Mouse (Mus musculus): ENCODE data around the gene Btbd19. TPM values are rescaled to one million over a fixed set of nuclear protein-coding genes. Genes with fewer than 3 reads are reported as not detected.

Btbd19 gene
- polyA plus RNA-seq, 1 experiment from 2014 or later: 4.1 TPM

DNA sequence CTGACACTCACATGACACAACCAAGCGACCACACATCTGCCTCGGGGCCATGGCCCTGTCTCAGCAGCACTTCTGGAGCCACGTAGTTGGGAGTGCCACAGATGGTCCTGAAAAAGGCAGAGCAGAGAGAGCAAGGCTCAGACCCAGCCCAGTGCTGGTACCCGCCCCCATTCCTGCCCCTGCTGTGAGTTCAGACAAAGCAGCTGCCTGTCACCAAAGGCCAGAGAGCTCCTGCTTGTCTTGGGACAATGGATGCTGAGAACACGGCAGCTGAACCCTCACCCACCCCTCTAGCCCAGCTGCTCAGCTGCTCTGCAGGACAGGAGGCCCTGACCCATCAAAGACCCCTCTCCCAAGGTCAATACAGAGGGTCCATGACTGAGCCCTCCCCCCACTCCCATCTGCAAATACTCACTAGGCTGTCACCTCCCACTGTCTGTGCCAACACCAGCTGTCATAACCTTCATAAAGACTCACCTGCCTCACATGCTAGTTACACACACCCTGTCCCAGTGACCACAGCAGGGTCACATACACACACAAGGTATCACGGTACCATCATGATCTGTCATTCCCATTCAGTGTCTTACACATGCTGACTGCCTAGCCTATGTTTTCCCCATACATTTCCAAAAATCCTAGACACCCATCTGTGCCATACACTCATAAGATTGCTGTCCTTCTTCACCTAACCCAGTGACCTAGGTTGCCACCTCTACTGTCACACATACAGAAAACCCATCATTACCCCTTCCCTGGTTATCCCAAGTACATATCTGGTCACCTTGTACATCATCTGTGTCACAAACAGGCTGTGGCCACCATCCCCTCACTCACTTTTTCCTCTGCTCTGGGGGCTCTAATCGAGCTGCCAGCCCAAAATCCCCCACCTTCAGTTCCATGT, 6.6 kb upstream of the Btbd19 start:
- 0 out of 2 replicates have a peak, but pooled peaks cover 4% of the 10 kb centered on the region for H3K4me1 ChIP-seq (ENCODE audit: control insufficient read depth, insufficient read depth, low read length)
- no peak overlapping the region; the same call in 1 of the 2 replicates for H3K4me3 ChIP-seq (ENCODE audit: low read depth, low read length)
- no peak overlapping the region for H3K27ac ChIP-seq (replicated peaks; ENCODE audit: low read depth, low read length)
- 0 out of 2 replicates have a peak, but pooled peaks cover 2% of the 10 kb centered on the region for H3K36me3 ChIP-seq (ENCODE audit: control insufficient read depth, insufficient read depth, low read length)
- DNase-seq (ENCODE audit: low spot score): no peak
- no peak overlapping the region; the same call in 1 of the 2 replicates for H3K9ac ChIP-seq (ENCODE audit: low read length)
- peaks cover 22% of the 10 kb centered on the region for H3K27me3 ChIP-seq (ENCODE audit: control insufficient read depth, insufficient read depth, low read length)
- WGBS: 24% methylated on average over 7 of the region's 7 CpGs
- H3K9me3 ChIP-seq (ENCODE audit: control insufficient read depth, low read length): no peaks in the 10 kb centered on the region
- ATAC-seq (ENCODE audit: insufficient number of reproducible peaks, low FRiP score, low TSS enrichment, low read depth): no peak
- H3K4me2 ChIP-seq (ENCODE audit: low read depth, severe bottlenecking): peak overlapping the region; percentile 98

DNA sequence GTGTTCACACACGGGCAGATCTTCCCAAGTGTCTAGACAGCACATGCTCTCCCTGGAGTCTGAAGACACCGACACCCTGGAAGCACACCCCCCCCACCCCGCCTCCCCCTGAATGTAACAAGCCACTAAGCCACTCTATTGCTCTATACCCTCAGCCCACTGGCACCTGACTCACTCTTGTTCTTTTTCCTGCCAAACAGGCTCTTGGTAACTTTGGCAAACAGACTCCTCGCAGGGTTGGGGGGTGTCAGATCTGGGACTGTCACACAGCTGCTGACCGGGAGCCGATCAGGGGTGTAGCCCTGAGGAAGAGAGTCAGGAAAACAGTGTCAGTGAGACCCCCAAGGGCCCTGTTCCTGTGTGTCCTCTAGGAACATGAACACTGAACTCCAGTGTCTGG, 5.7 kb upstream of the Btbd19 start:
- Histone ChIP-seq H3K36me3 (ENCODE audit: control insufficient read depth, insufficient read depth, low read length) (0 out of 2 replicates have a peak, but pooled peaks cover 2% of the 10 kb centered on the region), H3K4me1 (ENCODE audit: control insufficient read depth, insufficient read depth, low read length) (0 out of 2 replicates have a peak, but pooled peaks cover 4% of the 10 kb centered on the region), H3K27me3 (ENCODE audit: control insufficient read depth, insufficient read depth, low read length) (peaks cover 22% of the 10 kb centered on the region), H3K4me3 (ENCODE audit: low read depth, low read length) (no peak overlapping the region), H3K4me2 (ENCODE audit: low read depth, severe bottlenecking) (no peak overlapping the region), H3K27ac (replicated peaks; ENCODE audit: low read depth, low read length) (no peak overlapping the region), H3K9ac (ENCODE audit: low read length) (no peak overlapping the region), H3K9me3 (ENCODE audit: control insufficient read depth, low read length) (no peaks in the 10 kb centered on the region)
- ATAC-seq (ENCODE audit: insufficient number of reproducible peaks, low FRiP score, low TSS enrichment, low read depth) (no peak), DNase-seq (ENCODE audit: low spot score) (no peak)
- WGBS: 83% methylated on average over 6 of the region's 6 CpGs

DNA sequence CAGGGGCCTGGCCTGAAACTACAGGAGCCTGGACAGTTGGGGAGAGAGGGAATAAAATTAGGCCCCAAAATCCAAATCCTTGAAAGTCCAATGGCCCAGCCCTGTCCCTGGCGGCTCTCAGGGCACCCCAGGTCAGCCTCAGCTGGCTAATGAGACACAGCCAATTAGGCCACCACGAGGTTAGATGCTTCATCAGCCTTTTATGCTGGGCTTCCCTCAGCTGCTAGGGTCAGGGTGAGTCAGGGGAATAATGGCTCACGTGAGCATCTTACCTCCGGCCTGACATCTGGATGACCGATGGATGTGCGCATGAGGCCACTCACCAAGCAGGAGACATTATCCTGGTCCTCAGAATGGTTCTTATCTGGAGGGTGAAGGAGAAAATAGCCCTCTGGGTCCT, 5.3 kb upstream of the Btbd19 start:
- Histone ChIP-seq H3K27ac (replicated peaks; ENCODE audit: low read depth, low read length) (no peak overlapping the region), H3K36me3 (ENCODE audit: control insufficient read depth, insufficient read depth, low read length) (0 out of 2 replicates have a peak, but pooled peaks cover 2% of the 10 kb centered on the region), H3K27me3 (ENCODE audit: control insufficient read depth, insufficient read depth, low read length) (peaks cover 22% of the 10 kb centered on the region), H3K9me3 (ENCODE audit: control insufficient read depth, low read length) (no peaks in the 10 kb centered on the region), H3K4me1 (ENCODE audit: control insufficient read depth, insufficient read depth, low read length) (0 out of 2 replicates have a peak, but pooled peaks cover 4% of the 10 kb centered on the region), H3K9ac (ENCODE audit: low read length) (no peak overlapping the region), H3K4me3 (ENCODE audit: low read depth, low read length) (no peak overlapping the region), H3K4me2 (ENCODE audit: low read depth, severe bottlenecking) (no peak overlapping the region)
- ATAC-seq (ENCODE audit: insufficient number of reproducible peaks, low FRiP score, low TSS enrichment, low read depth) (no peak), DNase-seq (ENCODE audit: low spot score) (no peak)
- 67% methylated on average over 6 of the region's 6 CpGs for WGBS

GRCm38 (mm10) chr4:117127991-117128686, 2.6 kb upstream of the Btbd19 start:
- H3K4me1 ChIP-seq (ENCODE audit: control insufficient read depth, insufficient read depth, low read length): peaks cover 9% of the 10 kb centered on the region
- 91% methylated on average over 33 of the region's 33 CpGs for WGBS

GRCm38 (mm10) chr4:117126675-117127290, 1.3 kb upstream of the Btbd19 start, which contains the start of gene Tctex1d4:
Gene Tctex1d4, plus strand, starts transcription at chr4:117126794.
- Histone ChIP-seq H3K4me2 (ENCODE audit: low read depth, severe bottlenecking) (no peak within 1 kb of the TSS), H3K27ac (replicated peaks; ENCODE audit: low read depth, low read length) (peak within 1 kb of the TSS; percentile 23; the same call in 1 of the 2 replicates), H3K36me3 (ENCODE audit: control insufficient read depth, insufficient read depth, low read length) (0 out of 2 replicates have a peak, but pooled peaks cover 2% of the 10 kb centered on the region), H3K9ac (ENCODE audit: low read length) (peak within 1 kb of the TSS; percentile 23; the same call in 1 of the 2 replicates), H3K4me1 (ENCODE audit: control insufficient read depth, insufficient read depth, low read length) (peaks cover 8% of the 10 kb centered on the region), H3K27me3 (ENCODE audit: control insufficient read depth, insufficient read depth, low read length) (peaks cover 3% of the 10 kb centered on the region; the same call in 1 of the 2 replicates), H3K4me3 (ENCODE audit: low read depth, low read length) (no peak within 1 kb of the TSS), H3K9me3 (ENCODE audit: control insufficient read depth, low read length) (no peaks in the 10 kb centered on the region)
- ATAC-seq (ENCODE audit: insufficient number of reproducible peaks, low FRiP score, low TSS enrichment, low read depth): no peak
- WGBS: 84% methylated on average over 9 of the region's 9 CpGs
- DNase-seq (ENCODE audit: low spot score): no peak

More at GRCm38 (mm10) chr4:117127991-117128686, 2.6 kb upstream of the Btbd19 start:
- Histone ChIP-seq H3K4me2 (ENCODE audit: low read depth, severe bottlenecking) (no peak overlapping the region), H3K9ac (ENCODE audit: low read length) (no peak overlapping the region), H3K27me3 (ENCODE audit: control insufficient read depth, insufficient read depth, low read length) (peaks cover 17% of the 10 kb centered on the region), H3K27ac (replicated peaks; ENCODE audit: low read depth, low read length) (no peak overlapping the region), H3K4me3 (ENCODE audit: low read depth, low read length) (no peak overlapping the region), H3K9me3 (ENCODE audit: control insufficient read depth, low read length) (no peaks in the 10 kb centered on the region), H3K36me3 (ENCODE audit: control insufficient read depth, insufficient read depth, low read length) (0 out of 2 replicates have a peak, but pooled peaks cover 2% of the 10 kb centered on the region)
- ATAC-seq (ENCODE audit: insufficient number of reproducible peaks, low FRiP score, low TSS enrichment, low read depth) (no peak), DNase-seq (ENCODE audit: low spot score) (no peak)

DNA sequence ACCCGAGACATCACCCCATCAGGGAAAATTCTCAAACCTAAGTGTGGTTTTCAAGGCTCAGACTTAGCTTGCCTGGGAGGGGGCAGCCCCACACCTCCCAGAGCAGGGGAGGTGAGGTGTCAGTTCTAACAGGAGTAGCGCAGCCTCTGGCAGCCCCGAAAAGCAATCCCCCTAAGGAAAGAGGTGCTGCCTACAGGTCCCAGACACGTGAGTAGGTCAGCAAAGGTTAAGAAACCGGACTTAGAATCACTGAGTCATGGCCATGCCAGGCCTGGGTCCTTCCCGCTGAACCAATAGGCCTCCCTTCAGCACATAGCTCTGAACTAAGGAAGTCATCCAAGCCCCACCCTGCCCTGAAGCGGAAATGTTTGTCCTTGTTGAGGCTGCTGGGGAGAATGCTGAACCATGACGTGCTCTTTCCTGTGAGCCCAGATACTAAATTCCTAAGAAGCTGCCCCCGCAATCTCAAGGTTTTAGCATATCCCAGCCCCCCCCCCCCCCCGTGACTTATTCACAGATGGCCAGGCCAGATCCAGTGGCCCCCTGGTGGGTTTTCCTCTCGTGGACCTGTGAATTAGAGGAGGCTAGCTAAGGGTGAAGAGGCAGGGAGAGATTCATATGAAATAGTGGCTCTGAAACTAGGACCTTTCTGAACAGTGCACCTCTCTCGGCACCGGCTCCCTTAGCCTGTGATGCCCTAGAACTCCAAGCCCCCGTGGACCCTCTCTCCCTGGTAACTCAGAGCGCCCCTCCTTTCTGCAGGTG, 567 bp upstream of the Btbd19 start:
- no peak overlapping the region for H3K4me2 ChIP-seq (ENCODE audit: low read depth, severe bottlenecking)
- WGBS: 43% methylated on average over 15 of the region's 15 CpGs
- H3K27ac ChIP-seq (replicated peaks; ENCODE audit: low read depth, low read length): no peak overlapping the region; the same call in 1 of the 2 replicates
- no peaks in the 10 kb centered on the region for H3K9me3 ChIP-seq (ENCODE audit: control insufficient read depth, low read length)
- H3K27me3 ChIP-seq (ENCODE audit: control insufficient read depth, insufficient read depth, low read length): no peaks in the 10 kb centered on the region
- no peak for ATAC-seq (ENCODE audit: insufficient number of reproducible peaks, low FRiP score, low TSS enrichment, low read depth)
- H3K4me1 ChIP-seq (ENCODE audit: control insufficient read depth, insufficient read depth, low read length): peaks cover 8% of the 10 kb centered on the region
- no peaks in the 10 kb centered on the region for H3K36me3 ChIP-seq (ENCODE audit: control insufficient read depth, insufficient read depth, low read length)
- DNase-seq (ENCODE audit: low spot score): no peak
- H3K4me3 ChIP-seq (ENCODE audit: low read depth, low read length): no peak overlapping the region
- peak overlapping the region; percentile 23; the same call in 1 of the 2 replicates for H3K9ac ChIP-seq (ENCODE audit: low read length)

GRCm38 (mm10) chr4:117124518-117125347, 792 bp downstream of the Btbd19 start:
- H3K4me1 ChIP-seq (ENCODE audit: control insufficient read depth, insufficient read depth, low read length): peaks cover 10% of the 10 kb centered on the region
- no peaks in the 10 kb centered on the region for H3K36me3 ChIP-seq (ENCODE audit: control insufficient read depth, insufficient read depth, low read length)
- no peaks in the 10 kb centered on the region for H3K27me3 ChIP-seq (ENCODE audit: control insufficient read depth, insufficient read depth, low read length)
- WGBS: 69% methylated on average over 14 of the region's 14 CpGs
- no peak overlapping the region for H3K4me3 ChIP-seq (ENCODE audit: low read depth, low read length)
- H3K4me2 ChIP-seq (ENCODE audit: low read depth, severe bottlenecking): no peak overlapping the region
- no peaks in the 10 kb centered on the region for H3K9me3 ChIP-seq (ENCODE audit: control insufficient read depth, low read length)
- DNase-seq (ENCODE audit: low spot score): no peak
- peak overlapping the region; percentile 52; the same call in 1 of the 2 replicates for H3K9ac ChIP-seq (ENCODE audit: low read length)
- no peak for ATAC-seq (ENCODE audit: insufficient number of reproducible peaks, low FRiP score, low TSS enrichment, low read depth)
- peak overlapping the region; percentile 23; the same call in 1 of the 2 replicates for H3K27ac ChIP-seq (replicated peaks; ENCODE audit: low read depth, low read length)

Data from limb, embryonic 11.5 days (tissue).